Mouse (Mus musculus) intestine, embryonic 14.5 days (tissue): Measurements from ENCODE around the gene Ly6g6e. TPM values are rescaled to one million over a fixed set of nuclear protein-coding genes. Genes with fewer than 3 reads are reported as not detected.

Source experiments
- ATAC-seq: fragments of 200-750 bp; cut with Nextera tagmentation; replicated peaks from 2 replicates; pipeline ENCODE4 v1.8.0; 2017; ENCODE audit warnings: low read depth, moderate number of reproducible peaks, moderate TSS enrichment, moderate library complexity; ENCODE audit not compliant: low FRiP score, low TSS enrichment
- DNase-seq: peaks from one replicate; pipeline ENCODE4 v3.0.0-alpha.2; 2018; ENCODE audit warnings: low spot score
- H3K27ac ChIP-seq: fragments of 300-500 bp; sonication (generic); 2 replicates; pipeline ENCODE4 v1.5.1; 2014; ENCODE audit warnings: low read depth, mild to moderate bottlenecking, control low read depth
- H3K27me3 ChIP-seq: fragments of 300-500 bp; sonication (generic); replicated peaks from 2 replicates; pipeline ENCODE4 v1.6.1; 2014; ENCODE audit warnings: low read length, control low read depth; ENCODE audit not compliant: control insufficient read depth, insufficient read depth
- H3K36me3 ChIP-seq: fragments of 300-500 bp; sonication (generic); 2 replicates; pipeline ENCODE4 v1.6.1; 2014; ENCODE audit warnings: low read length, control low read depth; ENCODE audit not compliant: control insufficient read depth, insufficient read depth
- H3K4me1 ChIP-seq: fragments of 300-500 bp; sonication (generic); replicated peaks from 2 replicates; pipeline ENCODE4 v1.6.1; 2014; ENCODE audit warnings: low read length, control low read depth, mixed read lengths; ENCODE audit not compliant: control insufficient read depth, insufficient read depth
- H3K4me2 ChIP-seq: fragments of 300-500 bp; sonication (generic); 2 replicates; pipeline ENCODE4 v1.6.1; 2014; ENCODE audit warnings: low read length
- H3K4me3 ChIP-seq: fragments of 300-500 bp; sonication (generic); 2 replicates; pipeline ENCODE4 v1.5.1; 2014; ENCODE audit warnings: low read depth, low read length, control low read depth, mixed read lengths
- H3K9ac ChIP-seq: fragments of 300-500 bp; sonication (generic); 2 replicates; pipeline ENCODE4 v1.6.1; 2014; ENCODE audit warnings: mild to moderate bottlenecking, low read length
- H3K9me3 ChIP-seq: fragments of 300-500 bp; sonication (generic); 2 replicates; pipeline ENCODE4 v1.6.1; 2016; ENCODE audit warnings: low read length, control low read depth; ENCODE audit not compliant: control insufficient read depth
- WGBS: fragments of 180-500 bp; shearing (Covaris S2); extraction: QIAGEN DNeasy Blood & Tissue Kit; methylation state at CpG from one replicate; pipeline ENCODE4 v1.1.7; 2014; 5-methylcytosine and 5-hydroxymethylcytosine counted together
- polyA plus RNA-seq: library from polyadenylated mRNA; unstranded; fragments of >200 nt; fragmentation: Nextera tagmentation; extraction: Ambion mirVana; gene quantifications from 2 replicates; pipeline ENCODE4 v1.2.1, GENCODE M21; 2014

Ly6g6e gene
- polyA plus RNA-seq, 1 experiment from 2014 or later, result 2.8 TPM

DNA sequence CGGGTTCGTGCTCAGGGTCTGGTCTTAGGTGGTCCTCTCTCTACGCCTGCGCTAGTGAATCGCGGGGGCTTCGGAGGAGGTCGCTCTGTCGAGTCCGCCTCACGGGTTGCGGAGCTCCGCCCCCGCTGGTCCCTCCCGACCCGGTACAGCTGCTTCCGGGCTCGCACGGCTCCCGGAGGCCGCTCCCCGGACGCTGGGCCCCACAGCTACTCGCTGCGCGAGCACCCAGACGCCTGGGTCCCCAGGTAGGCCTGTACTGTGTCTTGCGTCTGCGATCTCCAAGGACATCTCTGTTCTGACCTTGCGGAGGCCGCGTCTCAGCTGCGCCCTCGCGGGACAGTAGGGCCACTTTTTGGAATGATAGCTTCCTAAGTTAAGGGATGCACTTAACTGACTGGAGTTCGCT is 49.5 kb downstream of the Ly6g6e start, which contains the start of gene D17H6S53E:
Gene D17H6S53E, plus strand, starts transcription at position 168 of the 406 bp plus-strand sequence.
- peak; percentile 83 for DNase-seq
- H3K4me2 ChIP-seq, result peak within 1 kb of the TSS; percentile 80

DNA sequence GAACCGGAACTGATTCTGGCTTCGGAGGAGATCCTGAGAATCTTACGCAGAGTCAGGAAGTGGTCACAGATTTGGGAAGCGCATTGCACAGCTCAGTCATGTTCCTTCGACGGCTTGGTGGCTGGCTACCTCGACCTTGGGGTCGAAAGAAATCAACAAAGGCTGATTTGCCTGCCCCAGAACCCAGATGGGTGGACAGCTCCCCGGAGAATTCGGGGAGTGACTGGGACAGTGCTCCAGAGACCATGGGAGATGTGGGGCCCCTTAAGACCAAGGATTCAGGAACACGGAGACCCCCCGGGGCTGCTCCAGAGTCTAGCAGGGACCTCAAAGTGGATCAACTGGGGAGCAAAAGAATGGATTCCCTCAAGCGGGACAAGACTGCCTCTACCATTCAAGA is 50.3 kb downstream of the Ly6g6e start:
- ATAC-seq, result no peak
- H3K9me3 ChIP-seq, result no peaks in the 10 kb centered on the region
- peak overlapping the region; percentile 69 for H3K4me3 ChIP-seq
- peak overlapping the region; percentile 85; the same call in 1 of the 2 replicates for H3K27ac ChIP-seq
- H3K27me3 ChIP-seq, result no peaks in the 10 kb centered on the region
- peaks cover 27% of the 10 kb centered on the region for H3K36me3 ChIP-seq
- DNase-seq, result no peak
- H3K4me2 ChIP-seq, result peak overlapping the region; percentile 80
- WGBS, result 67% methylated on average over 13 of the region's 13 CpGs
- peaks cover 25% of the 10 kb centered on the region for H3K4me1 ChIP-seq
- peak overlapping the region; percentile 74 for H3K9ac ChIP-seq

More for the DNA sequence above, 49.5 kb downstream of the Ly6g6e start, which contains the start of gene D17H6S53E:
- ATAC-seq, result peak; percentile 48
- Histone ChIP-seq H3K9ac (peak within 1 kb of the TSS; percentile 74), H3K36me3 (peaks cover 27% of the 10 kb centered on the region), H3K9me3 (no peaks in the 10 kb centered on the region), H3K4me1 (peaks cover 25% of the 10 kb centered on the region), H3K27me3 (no peaks in the 10 kb centered on the region), H3K4me3 (peak within 1 kb of the TSS; percentile 69), H3K27ac (peak within 1 kb of the TSS; percentile 85)
- under 1% methylated on average over 36 of the region's 36 CpGs for WGBS

Other genes starting within 250 kb of the Ly6g6e start
- 22.0 and 25.8 TPM in 2 replicates for gene Stk19, start 240.0 kb upstream of the Ly6g6e start, polyA plus RNA-seq
- 58.2 and 63.4 TPM in 2 replicates for gene Dxo, start 239.9 kb upstream of the Ly6g6e start, polyA plus RNA-seq
- gene Skiv2l, start 226.7 kb upstream of the Ly6g6e start, polyA plus RNA-seq, result 42.0 and 45.9 TPM in 2 replicates
- gene Nelfe, start 226.5 kb upstream of the Ly6g6e start, polyA plus RNA-seq, result 121 and 123 TPM in 2 replicates
- gene Cfb, start 214.4 kb upstream of the Ly6g6e start, polyA plus RNA-seq, result 19.4 and 24.2 TPM in 2 replicates
- gene Zbtb12, start 197.4 kb upstream of the Ly6g6e start, polyA plus RNA-seq, result 1.4 and 1.6 TPM in 2 replicates
- gene Gm20547, start 194.9 kb upstream of the Ly6g6e start, polyA plus RNA-seq, result not detected in 2 replicates
- 6.8 and 7.5 TPM in 2 replicates for gene C2, start 178.6 kb upstream of the Ly6g6e start, polyA plus RNA-seq
- gene Ehmt2, start 178.4 kb upstream of the Ly6g6e start, polyA plus RNA-seq, result 73.4 and 75.2 TPM in 2 replicates
- 25.4 and 28.4 TPM in 2 replicates for gene Slc44a4, start 162.4 kb upstream of the Ly6g6e start, polyA plus RNA-seq
- 40.1 and 42.8 TPM in 2 replicates for gene Neu1, start 145.6 kb upstream of the Ly6g6e start, polyA plus RNA-seq
- 0.24 and 0.46 TPM in 2 replicates for gene Hspa1b, start 117.7 kb upstream of the Ly6g6e start, polyA plus RNA-seq
- not detected in 2 replicates for gene Gm20481, start 107.0 kb upstream of the Ly6g6e start, polyA plus RNA-seq
- gene Hspa1a, start 104.7 kb upstream of the Ly6g6e start, polyA plus RNA-seq, result 3.5 and 4.5 TPM in 2 replicates
- gene Hspa1l, start 104.2 kb upstream of the Ly6g6e start, polyA plus RNA-seq, result 0.53 and 1.2 TPM in 2 replicates
- 216 and 228 TPM in 2 replicates for gene Lsm2, start 95.0 kb upstream of the Ly6g6e start, polyA plus RNA-seq
- 119 and 133 TPM in 2 replicates for gene Vars, start 75.9 kb upstream of the Ly6g6e start, polyA plus RNA-seq
- gene Vwa7, start 60.3 kb upstream of the Ly6g6e start, polyA plus RNA-seq, result 0.19 and 0.26 TPM in 2 replicates
- 20.7 and 21.5 TPM in 2 replicates for gene Sapcd1, start 48.9 kb upstream of the Ly6g6e start, polyA plus RNA-seq
- gene Msh5, start 30.2 kb upstream of the Ly6g6e start, polyA plus RNA-seq, result 3.6 and 3.9 TPM in 2 replicates
- gene Clic1, start 26.9 kb upstream of the Ly6g6e start, polyA plus RNA-seq, result 113 and 141 TPM in 2 replicates
- 278 and 333 TPM in 2 replicates for gene Ddah2, start 17.9 kb upstream of the Ly6g6e start, polyA plus RNA-seq
- not detected in 2 replicates for gene Ly6g6c, start 11.5 kb upstream of the Ly6g6e start, polyA plus RNA-seq
- 0.55 and 0.81 TPM in 2 replicates for gene Mpig6b, start 10.7 kb upstream of the Ly6g6e start, polyA plus RNA-seq
- gene Ly6g6d, start 1.2 kb downstream of the Ly6g6e start, polyA plus RNA-seq, result 5.0 and 6.1 TPM in 2 replicates
- gene Ly6g6f, start 8.7 kb downstream of the Ly6g6e start, polyA plus RNA-seq, result 0.27 TPM in 1 of 2 replicates, not detected in the other
- gene Abhd16a, start 12.4 kb downstream of the Ly6g6e start, polyA plus RNA-seq, result 86.4 and 91.0 TPM in 2 replicates
- gene Ly6g5c, start 31.4 kb downstream of the Ly6g6e start, polyA plus RNA-seq, result not detected in 2 replicates
- 0.64 and 0.75 TPM in 2 replicates for gene Ly6g5b, start 38.5 kb downstream of the Ly6g6e start, polyA plus RNA-seq
- gene Gpank1, start 44.6 kb downstream of the Ly6g6e start, polyA plus RNA-seq, result 19.7 and 24.7 TPM in 2 replicates
- 275 and 286 TPM in 2 replicates for gene Csnk2b, start 45.2 kb downstream of the Ly6g6e start, polyA plus RNA-seq
- gene D17H6S53E, start 49.5 kb downstream of the Ly6g6e start, polyA plus RNA-seq, result 8.4 and 10.8 TPM in 2 replicates
- gene Apom, start 55.1 kb downstream of the Ly6g6e start, polyA plus RNA-seq, result 0.95 and 1.5 TPM in 2 replicates
- 75.5 and 79.5 TPM in 2 replicates for gene Bag6, start 58.3 kb downstream of the Ly6g6e start, polyA plus RNA-seq
- 186 and 196 TPM in 2 replicates for gene Prrc2a, start 88.0 kb downstream of the Ly6g6e start, polyA plus RNA-seq
- gene Aif1, start 99.2 kb downstream of the Ly6g6e start, polyA plus RNA-seq, result 15.4 and 17.5 TPM in 2 replicates
- gene Lst1, start 111.5 kb downstream of the Ly6g6e start, polyA plus RNA-seq, result 16.9 and 19.1 TPM in 2 replicates
- 1.1 and 1.5 TPM in 2 replicates for gene Ltb, start 117.5 kb downstream of the Ly6g6e start, polyA plus RNA-seq
- 0.12 and 0.28 TPM in 2 replicates for gene Tnf, start 125.1 kb downstream of the Ly6g6e start, polyA plus RNA-seq
- gene Lta, start 128.4 kb downstream of the Ly6g6e start, polyA plus RNA-seq, result 0.81 and 0.85 TPM in 2 replicates
- 0.39 and 0.88 TPM in 2 replicates for gene Gm16181, start 143.9 kb downstream of the Ly6g6e start, polyA plus RNA-seq
- 5.8 and 5.9 TPM in 2 replicates for gene Atp6v1g2, start 156.8 kb downstream of the Ly6g6e start, polyA plus RNA-seq
- gene Nfkbil1, start 158.9 kb downstream of the Ly6g6e start, polyA plus RNA-seq, result 3.1 and 4.3 TPM in 2 replicates
- 458 and 500 TPM in 2 replicates for gene Ddx39b, start 164.8 kb downstream of the Ly6g6e start, polyA plus RNA-seq
- 102 and 108 TPM in 2 replicates for gene H2-D1, start 185.8 kb downstream of the Ly6g6e start, polyA plus RNA-seq
- gene H2-Q1, start 243.5 kb downstream of the Ly6g6e start, polyA plus RNA-seq, result 1.2 and 1.6 TPM in 2 replicates